Mouse (Mus musculus): ENCODE measurements at regions not wholly inside any gene's neighbourhood (a gene's known extent, or its start where the extent isn't known, plus 50 kb on each side); places are given as distances from the start of the nearest gene placed in this dataset.

- no peak overlapping the region for H3K27ac ChIP-seq (ENCODE audit: low read length)
- no peaks in the 10 kb centered on the region for H3K9me3 ChIP-seq (ENCODE audit: control insufficient read depth, low read depth, low read length)
- H3K4me2 ChIP-seq (replicated peaks; ENCODE audit: low read depth, low read length) = no peak overlapping the region
- H3K36me3 ChIP-seq (ENCODE audit: control insufficient read depth, insufficient read depth, low read length) = no peaks in the 10 kb centered on the region
- H3K4me1 ChIP-seq (ENCODE audit: control insufficient read depth, insufficient read depth, low read length) = no peaks in the 10 kb centered on the region
- H3K9ac ChIP-seq (replicated peaks; ENCODE audit: low read depth, low read length) = no peak overlapping the region
- no peak for ATAC-seq (ENCODE audit: insufficient number of reproducible peaks, insufficient read depth, low FRiP score, low read depth)
- H3K27me3 ChIP-seq (ENCODE audit: control insufficient read depth, insufficient read depth, low read length) = no peaks in the 10 kb centered on the region
- WGBS = 66% methylated on average over 12 of the region's 12 CpGs
- no peak overlapping the region for H3K4me3 ChIP-seq (ENCODE audit: low read depth, low read length)
These were observed 101.8 kb upstream of the Veph1 start for GRCm38 (mm10) chr3:66398214-66399150.

- H3K36me3 ChIP-seq (ENCODE audit: control insufficient read depth, insufficient read depth, low read length) = no peaks in the 10 kb centered on the region
- WGBS = 68% methylated on average over 14 of the region's 14 CpGs
- H3K27ac ChIP-seq (ENCODE audit: low read length) = no peak overlapping the region
- H3K27me3 ChIP-seq (ENCODE audit: control insufficient read depth, insufficient read depth, low read length) = no peaks in the 10 kb centered on the region
- no peaks in the 10 kb centered on the region for H3K4me1 ChIP-seq (ENCODE audit: control insufficient read depth, insufficient read depth, low read length)
- ATAC-seq (ENCODE audit: insufficient number of reproducible peaks, insufficient read depth, low FRiP score, low read depth) = no peak
- no peak overlapping the region for H3K4me2 ChIP-seq (replicated peaks; ENCODE audit: low read depth, low read length)
- no peak overlapping the region for H3K4me3 ChIP-seq (ENCODE audit: low read depth, low read length)
- H3K9ac ChIP-seq (replicated peaks; ENCODE audit: low read depth, low read length) = no peak overlapping the region
- no peaks in the 10 kb centered on the region for H3K9me3 ChIP-seq (ENCODE audit: control insufficient read depth, low read depth, low read length)
These were observed 78.7 kb upstream of the Veph1 start for GRCm38 (mm10) chr3:66375088-66375910.

GRCm38 (mm10) chr3:66374603-66375002 is 78.0 kb upstream of the Veph1 start:
- 80% methylated on average over 4 of the region's 4 CpGs for WGBS
- Histone ChIP-seq H3K4me2 (replicated peaks; ENCODE audit: low read depth, low read length) (no peak overlapping the region), H3K9ac (replicated peaks; ENCODE audit: low read depth, low read length) (no peak overlapping the region), H3K4me1 (ENCODE audit: control insufficient read depth, insufficient read depth, low read length) (no peaks in the 10 kb centered on the region), H3K27ac (ENCODE audit: low read length) (no peak overlapping the region), H3K27me3 (ENCODE audit: control insufficient read depth, insufficient read depth, low read length) (no peaks in the 10 kb centered on the region), H3K4me3 (ENCODE audit: low read depth, low read length) (no peak overlapping the region), H3K9me3 (ENCODE audit: control insufficient read depth, low read depth, low read length) (no peaks in the 10 kb centered on the region), H3K36me3 (ENCODE audit: control insufficient read depth, insufficient read depth, low read length) (no peaks in the 10 kb centered on the region)
- ATAC-seq (ENCODE audit: insufficient number of reproducible peaks, insufficient read depth, low FRiP score, low read depth) = no peak

GRCm38 (mm10) chr3:66373807-66374575 is 77.4 kb upstream of the Veph1 start:
- no peaks in the 10 kb centered on the region for H3K9me3 ChIP-seq (ENCODE audit: control insufficient read depth, low read depth, low read length)
- H3K4me1 ChIP-seq (ENCODE audit: control insufficient read depth, insufficient read depth, low read length) = no peaks in the 10 kb centered on the region
- H3K27me3 ChIP-seq (ENCODE audit: control insufficient read depth, insufficient read depth, low read length) = no peaks in the 10 kb centered on the region
- no peak overlapping the region for H3K9ac ChIP-seq (replicated peaks; ENCODE audit: low read depth, low read length)
- 76% methylated on average over 8 of the region's 8 CpGs for WGBS
- H3K36me3 ChIP-seq (ENCODE audit: control insufficient read depth, insufficient read depth, low read length) = no peaks in the 10 kb centered on the region
- H3K27ac ChIP-seq (ENCODE audit: low read length) = no peak overlapping the region
- no peak for ATAC-seq (ENCODE audit: insufficient number of reproducible peaks, insufficient read depth, low FRiP score, low read depth)
- H3K4me3 ChIP-seq (ENCODE audit: low read depth, low read length) = no peak overlapping the region
- no peak overlapping the region for H3K4me2 ChIP-seq (replicated peaks; ENCODE audit: low read depth, low read length)
